Mouse (Mus musculus) brown adipose tissue, adult 24 weeks (tissue): ENCODE measurements around the gene F13b. TPM values are rescaled to one million over a fixed set of nuclear protein-coding genes. Genes with fewer than 3 reads are reported as not detected.

Experiments
- H3K27ac ChIP-seq: fragments of 200-500 bp; replicated peaks from 2 replicates; pipeline ENCODE4 v1.5.1; 2012; ENCODE audit warnings: low read depth, mild to moderate bottlenecking, low read length
- H3K4me1 ChIP-seq: fragments of 200-500 bp; 2 replicates; pipeline ENCODE4 v1.6.1; 2012; ENCODE audit warnings: low read length, mixed read lengths; ENCODE audit not compliant: control insufficient read depth, insufficient read depth, insufficient read length
- H3K4me3 ChIP-seq: fragments of 200-500 bp; 2 replicates; pipeline ENCODE4 v1.5.1; 2012; ENCODE audit warnings: low read depth, mild to moderate bottlenecking, low read length, moderate library complexity; ENCODE audit not compliant: insufficient read depth
- polyA plus RNA-seq: library from polyadenylated mRNA; stranded (reverse); fragments of >200 nt; gene quantifications from 2 replicates; pipeline ENCODE4 v1.2.4, GENCODE M21; 2012; ENCODE audit not compliant: missing spikeins, insufficient read depth, insufficient read length

The F13b gene
- polyA plus RNA-seq, 1 experiment, result not detected

DNA sequence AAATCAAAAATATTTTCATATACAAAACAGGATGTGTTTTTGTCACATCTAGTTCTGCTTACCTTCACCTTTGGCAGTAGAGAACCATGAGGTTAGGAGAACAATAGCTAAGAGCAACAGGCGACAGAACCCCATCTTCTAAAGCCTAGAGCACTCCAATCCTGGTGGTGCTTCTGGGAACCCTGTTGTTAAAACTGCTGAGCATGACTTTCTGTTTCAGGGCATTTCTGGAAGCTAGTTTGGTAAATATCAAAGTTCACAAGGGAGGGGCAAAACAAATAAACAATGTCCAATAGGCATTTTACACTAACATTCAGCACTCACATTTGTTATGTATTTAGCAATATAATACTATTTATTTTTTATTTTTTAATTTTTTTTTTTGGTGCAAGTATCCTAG is 58.5 kb downstream of the F13b start, which contains the start of gene Cfhr1:
Cfhr1 (minus strand) TSS at position 249 of the 400 bp plus-strand sequence.
- Histone ChIP-seq H3K4me1 (no peaks in the 10 kb centered on the region), H3K27ac (no peak within 1 kb of the TSS), H3K4me3 (no peak within 1 kb of the TSS)

Other genes starting within 250 kb of the F13b start
- not detected in 2 replicates for gene Crb1, start 124.6 kb upstream of the F13b start, polyA plus RNA-seq
- gene Zbtb41, start 79.4 kb upstream of the F13b start, polyA plus RNA-seq, result 9.1 and 17.0 TPM in 2 replicates
- gene Aspm, start 46.9 kb upstream of the F13b start, polyA plus RNA-seq, result not detected in 2 replicates
- gene Cfhr1, start 58.6 kb downstream of the F13b start, polyA plus RNA-seq, result not detected in 2 replicates